Mouse (Mus musculus): ENCODE measurements at regions not wholly inside any gene's neighbourhood (a gene's known extent, or its start where the extent isn't known, plus 50 kb on each side); places are given as distances from the start of the nearest gene placed in this dataset.

- H3K9me3 ChIP-seq (replicated peaks; ENCODE audit: control insufficient read depth, low read length): no peaks in the 10 kb centered on the region
- H3K9ac ChIP-seq (ENCODE audit: low read depth, low read length): no peak overlapping the region
- H3K4me3 ChIP-seq (ENCODE audit: low read depth, low read length): no peak overlapping the region
- H3K27me3 ChIP-seq (ENCODE audit: control insufficient read depth, insufficient read depth, low read length): no peaks in the 10 kb centered on the region
- no peak for ATAC-seq (replicated peaks; ENCODE audit: insufficient number of reproducible peaks, low FRiP score, low TSS enrichment)
- no peaks in the 10 kb centered on the region for H3K36me3 ChIP-seq (ENCODE audit: control insufficient read depth, insufficient read depth, low read length)
- no peak overlapping the region for H3K4me2 ChIP-seq
- H3K27ac ChIP-seq (ENCODE audit: low read depth, low read length): no peak overlapping the region
- 77% methylated on average over 5 of the region's 5 CpGs for WGBS (ENCODE audit: insufficient replicate concordance)
- no peaks in the 10 kb centered on the region for H3K4me1 ChIP-seq (ENCODE audit: control insufficient read depth, insufficient read depth, low read length)
These were observed 51.6 kb upstream of the Zfp462 start for GRCm38 (mm10) chr4:54893288-54893687.

Data from heart, embryonic 11.5 days (tissue).